Mouse (Mus musculus): Measurements from ENCODE around the gene Synpo2. TPM values are rescaled to one million over a fixed set of nuclear protein-coding genes. Genes with fewer than 3 reads are reported as not detected.

Gene Synpo2
- total and polyA plus RNA-seq, 3 experiments = 0.22 TPM; not detected in 2

DNA sequence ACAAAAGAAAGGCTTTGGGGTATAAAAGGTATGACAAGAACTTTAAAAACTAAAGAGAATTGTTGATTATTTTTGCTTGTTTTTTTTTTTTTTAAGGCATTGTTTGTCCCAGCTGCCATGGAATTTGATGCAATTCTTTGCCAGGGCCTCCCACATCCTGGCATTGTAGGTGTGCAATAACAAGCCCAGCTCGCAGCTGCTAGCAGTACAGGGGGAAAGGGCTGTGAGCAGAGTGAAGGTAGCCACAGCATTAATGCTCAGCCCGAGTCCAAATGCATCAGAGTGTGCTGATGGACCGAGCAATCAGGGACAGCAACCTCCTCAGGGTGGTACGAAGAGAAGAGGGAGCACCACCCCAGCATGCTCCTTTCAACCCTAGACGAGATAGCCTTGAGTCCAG lies 96.3 kb downstream of the Synpo2 start:
- H3K27me3 ChIP-seq (ENCODE audit: insufficient read depth, low read length) = no peaks in the 10 kb centered on the region
- H3K9me3 ChIP-seq (replicated peaks) = no peaks in the 10 kb centered on the region
- ATAC-seq (ENCODE audit: extremely low read depth, insufficient number of reproducible peaks, low FRiP score, poor library complexity, severe bottlenecking) = no peak
- H3K4me3 ChIP-seq (ENCODE audit: low read depth, low read length) = no peak overlapping the region
- no peaks in the 10 kb centered on the region for H3K36me3 ChIP-seq (replicated peaks)
- no peak for DNase-seq (ENCODE audit: low spot score)
- no peaks in the 10 kb centered on the region for H3K4me1 ChIP-seq (ENCODE audit: insufficient read depth, low read depth, low read length)
- no peak for TF ChIP-seq GATA1 (IDR thresholded peaks at IDR 0.05; ENCODE audit: borderline replicate concordance, low read length)

- Histone ChIP-seq H3K4me3 (ENCODE audit: low read depth, low read length) (no peak overlapping the region), H3K4me1 (ENCODE audit: insufficient read depth, low read depth, low read length) (no peaks in the 10 kb centered on the region), H3K36me3 (replicated peaks) (no peaks in the 10 kb centered on the region), H3K27me3 (ENCODE audit: insufficient read depth, low read length) (no peaks in the 10 kb centered on the region), H3K9me3 (replicated peaks) (no peaks in the 10 kb centered on the region)
- ATAC-seq (ENCODE audit: extremely low read depth, insufficient number of reproducible peaks, low FRiP score, poor library complexity, severe bottlenecking) = no peak
- TF ChIP-seq CTCF (IDR thresholded peaks at IDR 0.05; ENCODE audit: low read depth, low read length) (no peak), GATA1 (IDR thresholded peaks at IDR 0.05; ENCODE audit: borderline replicate concordance, low read length) (no peak), TAL1 (conservative IDR thresholded peaks at IDR 0.05; ENCODE audit: low read depth, low read length) (no peak), POLR2AphosphoS5 (IDR thresholded peaks at IDR 0.05; ENCODE audit: insufficient replicate concordance, low read depth, low read length) (no peak), GATA2 (IDR thresholded peaks at IDR 0.05; ENCODE audit: borderline replicate concordance, low read depth, low read length) (no peak)
- no peak for DNase-seq (ENCODE audit: low spot score)
These were observed 97.5 kb downstream of the Synpo2 start for GRCm38 (mm10) chr3:123138274-123139003.

DNA sequence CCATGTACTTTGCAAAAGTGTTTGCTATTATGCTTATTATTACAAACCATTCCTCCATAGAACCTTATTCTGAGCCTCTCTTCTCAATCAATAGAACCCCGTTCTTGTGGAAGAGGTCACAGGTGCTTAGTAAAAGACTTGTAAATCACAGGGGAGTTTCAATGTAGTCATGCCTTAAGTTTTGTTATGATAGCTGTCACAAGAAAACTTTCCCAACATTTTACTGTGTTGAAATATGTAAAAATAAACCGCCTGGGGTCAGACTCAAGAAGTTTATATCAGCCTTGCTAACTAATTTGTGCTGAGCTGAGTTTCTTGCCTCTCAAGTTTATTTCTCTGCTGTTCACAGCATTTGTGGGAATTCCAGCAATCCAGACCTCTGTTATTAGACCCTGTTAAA lies 103.8 kb downstream of the Synpo2 start:
- ATAC-seq (ENCODE audit: extremely low read depth, insufficient number of reproducible peaks, low FRiP score, poor library complexity, severe bottlenecking) (no peak), DNase-seq (ENCODE audit: low spot score) (no peak)
- Histone ChIP-seq H3K4me1 (ENCODE audit: insufficient read depth, low read depth, low read length) (no peaks in the 10 kb centered on the region), H3K27me3 (ENCODE audit: insufficient read depth, low read length) (no peaks in the 10 kb centered on the region), H3K4me3 (ENCODE audit: low read depth, low read length) (no peak overlapping the region), H3K36me3 (replicated peaks) (no peaks in the 10 kb centered on the region), H3K9me3 (replicated peaks) (no peaks in the 10 kb centered on the region)
- no peak for TF ChIP-seq POLR2AphosphoS5 (IDR thresholded peaks at IDR 0.05; ENCODE audit: insufficient replicate concordance, low read depth, low read length)
- TF ChIP-seq GATA1 (IDR thresholded peaks at IDR 0.05; ENCODE audit: borderline replicate concordance, low read length) = no peak
- TF ChIP-seq CTCF (IDR thresholded peaks at IDR 0.05; ENCODE audit: low read depth, low read length) = no peak
- TF ChIP-seq TAL1 (conservative IDR thresholded peaks at IDR 0.05; ENCODE audit: low read depth, low read length) = no peak
- no peak for TF ChIP-seq GATA2 (IDR thresholded peaks at IDR 0.05; ENCODE audit: borderline replicate concordance, low read depth, low read length)

GRCm38 (mm10) chr3:123131151-123131756 lies 104.7 kb downstream of the Synpo2 start:
- H3K4me3 ChIP-seq (ENCODE audit: low read depth, low read length) = no peak overlapping the region
- H3K9me3 ChIP-seq (replicated peaks) = no peaks in the 10 kb centered on the region
- no peaks in the 10 kb centered on the region for H3K4me1 ChIP-seq (ENCODE audit: insufficient read depth, low read depth, low read length)

GRCm38 (mm10) chr3:123130314-123131150 lies 105.4 kb downstream of the Synpo2 start:
- ATAC-seq (ENCODE audit: extremely low read depth, insufficient number of reproducible peaks, low FRiP score, poor library complexity, severe bottlenecking) = no peak
- no peaks in the 10 kb centered on the region for H3K4me1 ChIP-seq (ENCODE audit: insufficient read depth, low read depth, low read length)
- DNase-seq (ENCODE audit: low spot score) = no peak
- no peaks in the 10 kb centered on the region for H3K27me3 ChIP-seq (ENCODE audit: insufficient read depth, low read length)
- H3K36me3 ChIP-seq (replicated peaks) = no peaks in the 10 kb centered on the region
- no peak for TF ChIP-seq CTCF (IDR thresholded peaks at IDR 0.05; ENCODE audit: low read depth, low read length)
- no peak for TF ChIP-seq POLR2AphosphoS5 (IDR thresholded peaks at IDR 0.05; ENCODE audit: insufficient replicate concordance, low read depth, low read length)
- TF ChIP-seq GATA2 (IDR thresholded peaks at IDR 0.05; ENCODE audit: borderline replicate concordance, low read depth, low read length) = no peak
- no peak for TF ChIP-seq GATA1 (IDR thresholded peaks at IDR 0.05; ENCODE audit: borderline replicate concordance, low read length)
- TF ChIP-seq TAL1 (conservative IDR thresholded peaks at IDR 0.05; ENCODE audit: low read depth, low read length) = no peak
- no peaks in the 10 kb centered on the region for H3K9me3 ChIP-seq (replicated peaks)
- H3K4me3 ChIP-seq (ENCODE audit: low read depth, low read length) = no peak overlapping the region

More at GRCm38 (mm10) chr3:123131151-123131756, 104.7 kb downstream of the Synpo2 start:
- H3K27me3 ChIP-seq (ENCODE audit: insufficient read depth, low read length) = no peaks in the 10 kb centered on the region
- TF ChIP-seq CTCF (IDR thresholded peaks at IDR 0.05; ENCODE audit: low read depth, low read length) (no peak), POLR2AphosphoS5 (IDR thresholded peaks at IDR 0.05; ENCODE audit: insufficient replicate concordance, low read depth, low read length) (no peak), GATA1 (IDR thresholded peaks at IDR 0.05; ENCODE audit: borderline replicate concordance, low read length) (no peak), GATA2 (IDR thresholded peaks at IDR 0.05; ENCODE audit: borderline replicate concordance, low read depth, low read length) (no peak), TAL1 (conservative IDR thresholded peaks at IDR 0.05; ENCODE audit: low read depth, low read length) (no peak)
- ATAC-seq (ENCODE audit: extremely low read depth, insufficient number of reproducible peaks, low FRiP score, poor library complexity, severe bottlenecking) (no peak), DNase-seq (ENCODE audit: low spot score) (no peak)
- H3K36me3 ChIP-seq (replicated peaks) = no peaks in the 10 kb centered on the region

- TF ChIP-seq GATA2 (IDR thresholded peaks at IDR 0.05; ENCODE audit: borderline replicate concordance, low read depth, low read length) (no peak), GATA1 (IDR thresholded peaks at IDR 0.05; ENCODE audit: borderline replicate concordance, low read length) (no peak), CTCF (IDR thresholded peaks at IDR 0.05; ENCODE audit: low read depth, low read length) (no peak), TAL1 (conservative IDR thresholded peaks at IDR 0.05; ENCODE audit: low read depth, low read length) (no peak), POLR2AphosphoS5 (IDR thresholded peaks at IDR 0.05; ENCODE audit: insufficient replicate concordance, low read depth, low read length) (no peak)
- ATAC-seq (ENCODE audit: extremely low read depth, insufficient number of reproducible peaks, low FRiP score, poor library complexity, severe bottlenecking) (no peak), DNase-seq (ENCODE audit: low spot score) (no peak)
- Histone ChIP-seq H3K36me3 (replicated peaks) (no peaks in the 10 kb centered on the region), H3K27me3 (ENCODE audit: insufficient read depth, low read length) (no peaks in the 10 kb centered on the region), H3K9me3 (replicated peaks) (no peaks in the 10 kb centered on the region), H3K4me3 (ENCODE audit: low read depth, low read length) (no peak overlapping the region), H3K4me1 (ENCODE audit: insufficient read depth, low read depth, low read length) (no peaks in the 10 kb centered on the region)
These were observed 107.2 kb downstream of the Synpo2 start for GRCm38 (mm10) chr3:123128781-123129180.

Data from G1E (cell line).